Mouse (Mus musculus) liver, embryonic 14.5 days (tissue): Measurements from ENCODE around the gene Myrfl.

Source experiments
- CTCF ChIP-seq: IDR thresholded peaks from 2 replicates; pipeline ENCODE4 v1.5.1; 2016; ENCODE audit warnings: antibody characterized with exemption, low read depth, control low read depth
- EP300 ChIP-seq: IDR thresholded peaks from 2 replicates; pipeline ENCODE4 v1.6.1; 2016; ENCODE audit warnings: antibody characterized with exemption, low read depth

DNA sequence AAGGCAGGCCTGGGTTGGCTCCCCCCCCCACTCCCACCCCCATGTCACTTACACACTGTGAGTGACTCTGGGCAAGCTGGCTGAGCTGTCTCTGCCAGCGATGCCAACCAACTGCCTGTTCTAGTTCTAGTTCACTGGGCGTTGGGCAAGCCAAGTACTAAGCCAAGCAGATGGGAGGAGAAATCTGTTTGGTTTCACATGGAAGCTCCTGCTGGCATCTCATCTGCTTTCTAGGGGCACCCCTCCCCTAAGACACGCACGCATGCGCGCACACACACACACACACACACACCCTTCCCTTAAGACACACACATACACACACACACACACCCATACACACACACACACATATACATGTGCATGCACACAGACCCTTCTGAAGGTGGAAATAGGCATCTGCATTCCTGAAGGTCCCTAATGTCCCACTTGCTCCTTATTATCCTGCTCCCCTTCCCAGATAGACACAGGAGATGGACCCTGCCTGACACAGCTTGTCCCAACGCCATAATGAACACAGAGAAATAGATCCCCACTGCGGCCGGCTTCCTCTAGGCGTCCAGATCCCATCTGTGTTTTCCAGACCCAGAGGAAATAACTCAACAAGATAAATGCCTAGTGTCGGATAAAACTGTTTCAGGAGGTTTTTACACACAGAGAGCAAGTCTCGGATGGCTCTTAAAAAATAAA lies 25.2 kb downstream of the Myrfl start:
- no peak for TF ChIP-seq CTCF
- TF ChIP-seq EP300: no peak
